Mouse (Mus musculus) forebrain, embryonic 10.5 days (tissue): ENCODE measurements around the gene Ptpn4. TPM values are rescaled to one million over a fixed set of nuclear protein-coding genes. Genes with fewer than 3 reads are reported as not detected.

Source experiments
- DNase-seq: peaks from one replicate; pipeline ENCODE4 v3.0.0-alpha.2; 2017; ENCODE audit warnings: low spot score; ENCODE audit errors: extremely low spot score
- H3K27ac ChIP-seq: fragments of 300-500 bp; sonication (generic); 2 replicates; pipeline ENCODE4 v1.5.1; 2016; ENCODE audit warnings: mild to moderate bottlenecking
- H3K27me3 ChIP-seq: fragments of 300-500 bp; sonication (generic); 2 replicates; pipeline ENCODE4 v1.6.1; 2016; ENCODE audit warnings: mild to moderate bottlenecking; ENCODE audit not compliant: poor library complexity, severe bottlenecking
- H3K36me3 ChIP-seq: fragments of 300-500 bp; sonication (generic); replicated peaks from 2 replicates; pipeline ENCODE4 v1.6.1; 2016; ENCODE audit warnings: mild to moderate bottlenecking, moderate library complexity
- H3K4me1 ChIP-seq: fragments of 300-500 bp; sonication (generic); 2 replicates; pipeline ENCODE4 v1.6.1; 2016
- H3K4me3 ChIP-seq: fragments of 300-500 bp; sonication (generic); 2 replicates; pipeline ENCODE4 v1.5.1; 2016; ENCODE audit warnings: mild to moderate bottlenecking, moderate library complexity
- H3K9me3 ChIP-seq: fragments of 300-500 bp; sonication (generic); 2 replicates; pipeline ENCODE4 v1.6.1; 2016; ENCODE audit warnings: mild to moderate bottlenecking, moderate library complexity
- WGBS: fragments of 180-500 bp; shearing (Covaris S2); methylation state at CpG from one replicate; pipeline ENCODE4 v1.1.7; 2016; 5-methylcytosine and 5-hydroxymethylcytosine counted together
- polyA plus RNA-seq: library from polyadenylated mRNA; unstranded; fragments of >200 nt; fragmentation: Nextera tagmentation; extraction: Ambion mirVana; gene quantifications from 2 replicates; pipeline ENCODE4 v1.2.1, GENCODE M21; 2016

Gene Ptpn4
- polyA plus RNA-seq, 1 experiment from 2014 or later, result 7.6 TPM

DNA sequence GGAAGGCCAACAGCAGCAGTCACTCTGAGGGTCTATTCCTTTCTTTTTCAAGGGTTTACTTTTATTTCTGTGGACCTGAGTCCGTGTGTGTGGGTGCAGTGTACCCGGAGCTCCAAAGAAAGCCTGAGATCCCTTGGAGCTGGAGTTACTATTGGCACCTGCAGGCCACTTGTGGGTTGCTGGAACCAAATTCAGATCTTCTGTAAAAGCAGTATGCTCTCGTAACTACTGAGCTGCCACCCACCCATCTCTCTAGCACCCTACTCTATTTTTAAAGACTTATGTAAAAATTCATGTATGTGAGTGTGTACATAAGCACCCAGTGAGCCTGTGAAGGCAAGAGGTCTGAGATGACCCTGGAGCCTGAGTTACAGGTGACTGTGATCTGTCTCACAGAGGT is 232.0 kb downstream of the Ptpn4 start:
- Histone ChIP-seq H3K9me3 (no peaks in the 10 kb centered on the region), H3K27me3 (no peaks in the 10 kb centered on the region), H3K36me3 (peaks cover 57% of the 10 kb centered on the region), H3K4me3 (no peak overlapping the region), H3K27ac (no peak overlapping the region), H3K4me1 (no peaks in the 10 kb centered on the region)
- 85% methylated on average over 3 of the region's 3 CpGs for WGBS
- DNase-seq, result no peak

Other genes with a start within 250 kb of the Ptpn4 start
- gene Epb41l5, start 188.6 kb downstream of the Ptpn4 start, polyA plus RNA-seq, result 49.2 and 51.4 TPM in 2 replicates
- 10.0 and 11.2 TPM in 2 replicates for gene Tmem177, start 75.6 kb upstream of the Ptpn4 start, polyA plus RNA-seq
- 0.16 TPM in 1 of 2 replicates, not detected in the other for gene Cfap221, start 159.6 kb upstream of the Ptpn4 start, polyA plus RNA-seq
- 0.16 and 0.17 TPM in 2 replicates for gene Sctr, start 169.3 kb upstream of the Ptpn4 start, polyA plus RNA-seq
- 6.7 TPM in 2 replicates for gene Tmem37, start 236.5 kb upstream of the Ptpn4 start, polyA plus RNA-seq